Mouse (Mus musculus) kidney, adult 2 months (tissue): Measurements from ENCODE around the gene Ptprd. TPM values are rescaled to one million over a fixed set of nuclear protein-coding genes. Genes with fewer than 3 reads are reported as not detected.

Experiments used
- DNase-seq: peaks from one replicate; pipeline ENCODE4 v3.0.0; 2021
- H3K27ac ChIP-seq: fragments of 200-500 bp; 2 replicates; pipeline ENCODE4 v1.5.1; 2012; ENCODE audit warnings: low read depth, low read length, control low read depth, inconsistent platforms; ENCODE audit not compliant: insufficient read depth
- H3K27me3 ChIP-seq: fragments of 200-500 bp; replicated peaks from 2 replicates; pipeline ENCODE4 v1.6.1; 2012; ENCODE audit warnings: mild to moderate bottlenecking, moderate library complexity, low read length, inconsistent platforms; ENCODE audit not compliant: control insufficient read depth, insufficient read depth
- H3K36me3 ChIP-seq: fragments of 200-500 bp; 2 replicates; pipeline ENCODE4 v1.6.1; 2012; ENCODE audit warnings: mild to moderate bottlenecking, moderate library complexity, low read length, inconsistent platforms; ENCODE audit not compliant: control insufficient read depth, insufficient read depth
- H3K4me1 ChIP-seq: fragments of 200-500 bp; 2 replicates; pipeline ENCODE4 v1.6.1; 2011; ENCODE audit warnings: low read length; ENCODE audit not compliant: control insufficient read depth, insufficient read depth
- H3K4me3 ChIP-seq: fragments of 200-500 bp; 2 replicates; pipeline ENCODE4 v1.5.1; 2011; ENCODE audit warnings: mild to moderate bottlenecking, low read depth, low read length, control low read depth; ENCODE audit not compliant: insufficient read depth
- CTCF ChIP-seq: fragments of 200-500 bp; conservative IDR thresholded peaks from 2 replicates; pipeline ENCODE4 v1.5.1; 2011; ENCODE audit warnings: low read depth, mild to moderate bottlenecking, control low read depth, low read length, moderate library complexity, mixed read lengths; ENCODE audit not compliant: insufficient read depth, insufficient read length
- POLR2A ChIP-seq: fragments of 200-500 bp; IDR thresholded peaks from one replicate; pipeline ENCODE4 v1.6.1; 2011; ENCODE audit warnings: low read depth, low read length, control low read depth
- WGBS: fragments of 180-500 bp; shearing (Covaris S2); methylation state at CpG from one replicate; pipeline ENCODE4 v1.1.7; 2018; 5-methylcytosine and 5-hydroxymethylcytosine counted together
- polyA plus RNA-seq: library from polyadenylated mRNA; depleted of rRNA; stranded (reverse); fragments of >200 nt; gene quantifications from 2 replicates; pipeline ENCODE4 v1.2.3, GENCODE M21; 2012

The Ptprd gene
- polyA plus RNA-seq, 1 experiment: 30.0 TPM

- TF ChIP-seq CTCF (no peak), POLR2A (no peak)
- WGBS: 83% methylated on average over 2 of the region's 2 CpGs
- no peaks in the 10 kb centered on the region for H3K27me3 ChIP-seq
Measured at GRCm38 (mm10) chr4:75969961-75970360, 2241.8 kb downstream of the Ptprd start.

GRCm38 (mm10) chr4:75968618-75969017, 2243.1 kb downstream of the Ptprd start:
- 76% methylated on average over 2 of the region's 2 CpGs for WGBS
- no peak overlapping the region for H3K27ac ChIP-seq
- H3K36me3 ChIP-seq: no peaks in the 10 kb centered on the region
- no peaks in the 10 kb centered on the region for H3K4me1 ChIP-seq
- DNase-seq: no peak
- no peak overlapping the region for H3K4me3 ChIP-seq
- H3K27me3 ChIP-seq: no peaks in the 10 kb centered on the region
- TF ChIP-seq POLR2A: no peak
- no peak for TF ChIP-seq CTCF

More at GRCm38 (mm10) chr4:75969961-75970360, 2241.8 kb downstream of the Ptprd start:
- H3K27ac ChIP-seq: no peak overlapping the region
- no peak overlapping the region for H3K4me3 ChIP-seq
- no peaks in the 10 kb centered on the region for H3K4me1 ChIP-seq
- no peaks in the 10 kb centered on the region for H3K36me3 ChIP-seq
- DNase-seq: no peak

GRCm38 (mm10) chr4:75965810-75966209, 2246.0 kb downstream of the Ptprd start:
- TF ChIP-seq POLR2A: no peak
- no peak for TF ChIP-seq CTCF
- no peak overlapping the region for H3K27ac ChIP-seq
- no peaks in the 10 kb centered on the region for H3K4me1 ChIP-seq
- H3K4me3 ChIP-seq: no peak overlapping the region
- H3K36me3 ChIP-seq: no peaks in the 10 kb centered on the region
- H3K27me3 ChIP-seq: no peaks in the 10 kb centered on the region
- 73% methylated on average over 3 of the region's 3 CpGs for WGBS
- DNase-seq: no peak

- Histone ChIP-seq H3K4me3 (no peak overlapping the region), H3K27me3 (no peaks in the 10 kb centered on the region), H3K4me1 (no peaks in the 10 kb centered on the region), H3K27ac (no peak overlapping the region), H3K36me3 (no peaks in the 10 kb centered on the region)
- TF ChIP-seq CTCF (no peak), POLR2A (no peak)
- DNase-seq: no peak
- 85% methylated on average over 2 of the region's 2 CpGs for WGBS
Measured at GRCm38 (mm10) chr4:75962916-75963315, 2248.8 kb downstream of the Ptprd start.

GRCm38 (mm10) chr4:75961865-75962264, 2249.9 kb downstream of the Ptprd start:
- H3K27ac ChIP-seq: no peak overlapping the region
- 70% methylated on average over 2 of the region's 2 CpGs for WGBS

GRCm38 (mm10) chr4:75953349-75954060, 2258.3 kb downstream of the Ptprd start:
- Histone ChIP-seq H3K27ac (peak overlapping the region; percentile 38; the same call in 1 of the 2 replicates), H3K27me3 (no peaks in the 10 kb centered on the region), H3K36me3 (0 out of 2 replicates have a peak, but pooled peaks cover 3% of the 10 kb centered on the region), H3K4me1 (peaks cover 2% of the 10 kb centered on the region; the same call in 1 of the 2 replicates), H3K4me3 (no peak overlapping the region)
- 53% methylated on average over 6 of the region's 6 CpGs for WGBS
- DNase-seq: peak; percentile 51
- TF ChIP-seq CTCF (no peak), POLR2A (no peak)

More at GRCm38 (mm10) chr4:75961865-75962264, 2249.9 kb downstream of the Ptprd start:
- Histone ChIP-seq H3K4me3 (no peak overlapping the region), H3K27me3 (no peaks in the 10 kb centered on the region), H3K36me3 (no peaks in the 10 kb centered on the region), H3K4me1 (no peaks in the 10 kb centered on the region)
- DNase-seq: no peak
- TF ChIP-seq POLR2A (no peak), CTCF (no peak)

- Histone ChIP-seq H3K27me3 (no peaks in the 10 kb centered on the region), H3K27ac (no peak overlapping the region), H3K4me1 (peaks cover 2% of the 10 kb centered on the region; the same call in 1 of the 2 replicates), H3K36me3 (0 out of 2 replicates have a peak, but pooled peaks cover 3% of the 10 kb centered on the region), H3K4me3 (no peak overlapping the region)
- 46% methylated on average over 4 of the region's 4 CpGs for WGBS
- peak; percentile 55 for DNase-seq
- TF ChIP-seq POLR2A (no peak), CTCF (no peak)
Measured at GRCm38 (mm10) chr4:75950582-75950981, 2261.2 kb downstream of the Ptprd start.
